Mouse (Mus musculus): Measurements from ENCODE around the gene H13.

GRCm38 (mm10) chr2:152729013-152729635 lies 59.9 kb downstream of the H13 start:
- TF ChIP-seq POLR2A (IDR thresholded peaks at IDR 0.05; ENCODE audit: low read depth, low read length): no peak
- no peak for TF ChIP-seq CTCF (conservative IDR thresholded peaks at IDR 0.05; ENCODE audit: insufficient read depth, insufficient read length, low read depth, low read length)
